Mouse (Mus musculus): ENCODE results near the gene Ccdc120.

DNA sequence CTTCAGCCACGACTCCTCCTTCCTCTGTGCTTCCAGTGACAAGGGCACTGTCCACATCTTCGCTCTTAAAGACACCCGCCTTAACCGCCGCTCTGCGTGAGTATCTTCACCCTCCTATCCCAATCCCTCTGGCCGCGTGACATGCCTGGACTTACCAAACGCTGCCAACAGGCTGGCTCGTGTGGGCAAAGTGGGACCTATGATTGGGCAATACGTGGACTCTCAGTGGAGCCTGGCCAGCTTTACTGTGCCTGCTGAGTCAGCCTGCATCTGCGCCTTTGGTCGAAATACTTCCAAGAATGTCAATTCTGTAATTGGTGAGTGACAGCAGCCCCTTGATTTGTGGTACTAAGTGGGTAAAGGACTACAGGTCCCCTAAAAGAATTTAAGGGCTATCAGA is 23.5 kb downstream of the Ccdc120 start:
- no peak for TF ChIP-seq TCF12 (IDR thresholded peaks at IDR 0.05; ENCODE audit: insufficient read depth, poor library complexity, severe bottlenecking)
- no peak for TF ChIP-seq USF1 (IDR thresholded peaks at IDR 0.05; ENCODE audit: low read depth)
- no peak for TF ChIP-seq MYOG (IDR thresholded peaks at IDR 0.05; ENCODE audit: control insufficient read depth in 1 of 3, insufficient read depth in 1 of 3, insufficient read length in 2 of 3, low read depth in 2 of 3)
- no peak for TF ChIP-seq E2F4 (IDR thresholded peaks at IDR 0.05; ENCODE audit: insufficient read depth)
- TF ChIP-seq POLR2A (IDR thresholded peaks at IDR 0.05; ENCODE audit: insufficient read length, low read depth), result no peak
- TF ChIP-seq MYOD1 (IDR thresholded peaks at IDR 0.05; ENCODE audit: control insufficient read depth in 1 of 3, insufficient read length in 2 of 3, low read depth in 2 of 3), result no peak
- no peak for TF ChIP-seq MAX (IDR thresholded peaks at IDR 0.05; ENCODE audit: low read depth)
- no peak for TF ChIP-seq POLR2AphosphoS2 (IDR thresholded peaks at IDR 0.05; ENCODE audit: insufficient read length, low read depth)
- no peak for TF ChIP-seq TCF3 (IDR thresholded peaks at IDR 0.05; ENCODE audit: insufficient read length, low read depth)
- no peak for TF ChIP-seq SRF (IDR thresholded peaks at IDR 0.05; ENCODE audit: control insufficient read depth, insufficient read length, low read depth)
- TF ChIP-seq REST (IDR thresholded peaks at IDR 0.05; ENCODE audit: insufficient read depth, insufficient read length), result no peak

All from myocyte (in vitro differentiated cells).